Mouse (Mus musculus) C2C12 (cell line): ENCODE results near the gene Gucy2g. TPM values are rescaled to one million over a fixed set of nuclear protein-coding genes. Genes with fewer than 3 reads are reported as not detected.

Source experiments
- H3K27me3 ChIP-seq: one replicate; pipeline ENCODE4 v1.6.1; 2011; ENCODE audit not compliant: control insufficient read depth, insufficient read depth, insufficient read length
- H3K36me3 ChIP-seq: one replicate; pipeline ENCODE4 v1.6.1; 2011; ENCODE audit not compliant: control insufficient read depth, insufficient read depth
- H3K4me3 ChIP-seq: one replicate; pipeline ENCODE4 v1.5.1; 2011; ENCODE audit warnings: mild to moderate bottlenecking, control low read depth; ENCODE audit not compliant: poor library complexity, insufficient read depth, severe bottlenecking
- H3K79me2 ChIP-seq: one replicate; pipeline ENCODE4 v1.6.1; 2011; ENCODE audit not compliant: control insufficient read depth, insufficient read depth
- H3K79me3 ChIP-seq: one replicate; pipeline ENCODE4 v1.6.1; 2011; ENCODE audit warnings: low read depth, control low read depth
- H3ac ChIP-seq: one replicate; pipeline ENCODE3; 2011; ENCODE audit warnings: low read depth; ENCODE audit not compliant: control insufficient read depth, insufficient read length
- CEBPB ChIP-seq: IDR thresholded peaks from one replicate; pipeline ENCODE4 v1.6.1; 2011; ENCODE audit warnings: low read depth, mild to moderate bottlenecking, control low read depth, moderate library complexity
- CTCF ChIP-seq: IDR thresholded peaks from one replicate; pipeline ENCODE4 v1.5.1; 2011; ENCODE audit not compliant: control insufficient read depth, insufficient read depth, insufficient read length
- FOSL1 ChIP-seq: IDR thresholded peaks from one replicate; pipeline ENCODE4 v1.8.0; 2011; ENCODE audit warnings: mild to moderate bottlenecking, low read length; ENCODE audit not compliant: poor library complexity, insufficient read depth, severe bottlenecking
- MAX ChIP-seq: IDR thresholded peaks from one replicate; pipeline ENCODE4 v1.6.1; 2011; ENCODE audit warnings: mild to moderate bottlenecking, control low read depth
- MYOD1 ChIP-seq: IDR thresholded peaks from one replicate; pipeline ENCODE4 v1.6.1; 2011; ENCODE audit warnings: low read depth; ENCODE audit not compliant: control insufficient read depth, insufficient read length
- MYOG ChIP-seq: IDR thresholded peaks from one replicate; pipeline ENCODE4 v1.6.1; 2011; ENCODE audit not compliant: control insufficient read depth, insufficient read length; ENCODE audit errors: extremely low read depth
- USF1 ChIP-seq: IDR thresholded peaks from one replicate; pipeline ENCODE4 v1.6.1; 2011; ENCODE audit warnings: low read depth, mild to moderate bottlenecking, control low read depth, moderate library complexity
- polyA plus RNA-seq: library from polyadenylated mRNA; unstranded; fragments of >200 nt; fragmentation: generic; extraction: Trizol; gene quantifications from one replicate; pipeline ENCODE4 v1.2.1, GENCODE M21; 2012; ENCODE audit warnings: missing spikeins

The Gucy2g gene
- polyA plus RNA-seq, 1 experiment = 0.02 TPM

GRCm38 (mm10) chr19:55222268-55222667, 18.8 kb downstream of the Gucy2g start:
- H3K79me3 ChIP-seq = no peaks in the 10 kb centered on the region
- TF ChIP-seq USF1 = no peak
- TF ChIP-seq MAX = no peak
- no peak for TF ChIP-seq CTCF
- TF ChIP-seq MYOD1 = no peak
- TF ChIP-seq MYOG = no peak
- no peak for TF ChIP-seq CEBPB
- TF ChIP-seq FOSL1 = no peak
- no peak overlapping the region for H3ac ChIP-seq
- H3K27me3 ChIP-seq = no peaks in the 10 kb centered on the region
- H3K4me3 ChIP-seq = no peak overlapping the region
- H3K79me2 ChIP-seq = no peaks in the 10 kb centered on the region
- H3K36me3 ChIP-seq = no peaks in the 10 kb centered on the region

DNA sequence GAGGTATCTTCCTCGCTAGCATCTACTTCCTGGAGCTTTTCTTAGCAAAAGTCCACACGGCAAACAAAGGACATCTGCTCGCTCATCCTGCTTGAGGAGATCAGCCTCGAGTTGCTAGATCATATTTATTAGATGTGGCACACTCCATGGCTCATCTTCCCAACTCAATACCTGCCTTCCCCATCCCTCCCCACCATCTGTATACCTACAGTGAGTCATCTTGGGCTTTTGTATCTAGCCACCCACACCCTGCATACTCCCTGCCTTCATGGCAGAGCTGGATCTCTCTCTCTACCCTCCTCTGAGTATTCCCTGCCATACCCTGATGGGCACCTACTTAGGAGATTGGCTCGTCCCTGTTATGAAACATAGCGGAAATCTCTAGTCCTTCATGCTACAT, 19.8 kb downstream of the Gucy2g start:
- Histone ChIP-seq H3K79me2 (no peaks in the 10 kb centered on the region), H3K36me3 (no peaks in the 10 kb centered on the region), H3ac (no peak overlapping the region), H3K27me3 (no peaks in the 10 kb centered on the region), H3K79me3 (no peaks in the 10 kb centered on the region), H3K4me3 (no peak overlapping the region)
- no peak for TF ChIP-seq CTCF
- TF ChIP-seq MYOG = no peak
- no peak for TF ChIP-seq CEBPB
- TF ChIP-seq FOSL1 = no peak
- no peak for TF ChIP-seq USF1
- TF ChIP-seq MAX = no peak
- no peak for TF ChIP-seq MYOD1

GRCm38 (mm10) chr19:55219359-55219758, 21.7 kb downstream of the Gucy2g start:
- no peaks in the 10 kb centered on the region for H3K36me3 ChIP-seq
- TF ChIP-seq CTCF = no peak
- TF ChIP-seq USF1 = no peak
- TF ChIP-seq MYOG = no peak
- TF ChIP-seq FOSL1 = no peak
- no peak for TF ChIP-seq CEBPB
- no peak for TF ChIP-seq MAX
- TF ChIP-seq MYOD1 = no peak
- no peak overlapping the region for H3ac ChIP-seq
- no peak overlapping the region for H3K4me3 ChIP-seq
- H3K79me2 ChIP-seq = no peaks in the 10 kb centered on the region
- peaks cover 4% of the 10 kb centered on the region for H3K27me3 ChIP-seq
- no peaks in the 10 kb centered on the region for H3K79me3 ChIP-seq

- Histone ChIP-seq H3K79me2 (no peaks in the 10 kb centered on the region), H3ac (no peak overlapping the region), H3K4me3 (no peak overlapping the region), H3K27me3 (peaks cover 4% of the 10 kb centered on the region), H3K79me3 (no peaks in the 10 kb centered on the region), H3K36me3 (no peaks in the 10 kb centered on the region)
- no peak for TF ChIP-seq CTCF
- TF ChIP-seq MYOG = no peak
- no peak for TF ChIP-seq USF1
- no peak for TF ChIP-seq MYOD1
- no peak for TF ChIP-seq MAX
- TF ChIP-seq CEBPB = no peak
- no peak for TF ChIP-seq FOSL1
These were observed 22.3 kb downstream of the Gucy2g start for GRCm38 (mm10) chr19:55218741-55219221.

DNA sequence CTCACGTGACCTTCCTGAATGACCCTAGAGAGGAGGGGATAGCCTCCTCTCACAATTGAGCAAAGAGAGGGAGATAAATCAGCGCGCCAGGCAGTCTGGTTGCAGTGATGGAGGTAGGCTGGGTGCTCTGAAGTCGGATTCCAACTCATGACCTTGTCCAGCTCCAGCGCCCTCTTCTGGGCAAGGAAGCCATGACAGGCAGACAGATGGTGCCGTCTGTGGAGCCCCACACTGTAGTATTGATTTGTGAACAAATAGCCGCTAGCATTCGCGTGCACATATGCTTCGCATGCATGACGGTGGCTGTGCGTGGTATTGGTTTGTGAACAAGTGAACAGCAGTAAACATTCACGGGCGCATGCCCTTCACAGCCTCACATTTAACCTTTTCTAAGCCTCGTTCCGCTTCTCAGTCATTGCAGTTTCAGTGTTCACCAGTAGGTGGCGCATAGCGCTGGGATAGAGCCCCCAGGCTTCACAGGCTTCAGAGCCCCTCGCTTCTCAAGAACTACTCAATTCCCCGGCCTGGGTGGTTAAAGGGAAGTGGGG, 22.8 kb downstream of the Gucy2g start:
- H3K36me3 ChIP-seq = no peaks in the 10 kb centered on the region
- peaks cover 4% of the 10 kb centered on the region for H3K27me3 ChIP-seq
- no peak overlapping the region for H3ac ChIP-seq
- no peaks in the 10 kb centered on the region for H3K79me2 ChIP-seq
- no peaks in the 10 kb centered on the region for H3K79me3 ChIP-seq
- H3K4me3 ChIP-seq = no peak overlapping the region
- TF ChIP-seq MYOD1 = no peak
- TF ChIP-seq MAX = no peak
- TF ChIP-seq MYOG = no peak
- TF ChIP-seq CTCF = peak; percentile 56

DNA sequence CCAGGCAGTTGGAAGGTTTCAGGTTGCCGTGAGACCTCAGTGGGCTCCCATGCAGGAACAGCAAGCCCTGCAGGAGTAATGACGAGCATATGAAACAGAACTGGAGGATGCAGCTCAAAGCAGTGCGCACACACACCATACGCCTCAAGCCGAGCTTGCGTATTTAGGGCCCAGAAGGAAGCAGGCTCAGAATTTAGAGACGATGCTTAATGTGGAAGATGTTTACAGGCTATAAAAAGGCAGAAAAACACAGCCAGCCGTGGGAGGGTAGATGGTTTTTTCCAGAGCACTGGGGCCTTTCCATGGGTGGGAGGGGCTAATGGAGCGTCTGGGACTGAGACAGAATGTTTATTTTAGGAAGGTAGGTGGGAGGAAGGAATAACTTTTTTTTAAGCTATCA, 23.7 kb downstream of the Gucy2g start:
- TF ChIP-seq CTCF = no peak
- no peak for TF ChIP-seq USF1
- no peak for TF ChIP-seq FOSL1
- TF ChIP-seq CEBPB = no peak
- no peak for TF ChIP-seq MYOG
- TF ChIP-seq MAX = no peak
- TF ChIP-seq MYOD1 = no peak
- Histone ChIP-seq H3K36me3 (no peaks in the 10 kb centered on the region), H3ac (no peak overlapping the region), H3K79me2 (no peaks in the 10 kb centered on the region), H3K4me3 (no peak overlapping the region), H3K27me3 (peaks cover 4% of the 10 kb centered on the region), H3K79me3 (no peaks in the 10 kb centered on the region)
